9 mouse cellular contexts compared by ENCODE assay signal in genomic region chr6:67318451-67318850, GRCm38 (mm10). TPM values are rescaled to one million over a fixed set of nuclear protein-coding genes. Genes with fewer than 3 reads are reported as not detected.
DNase-seq lines count a peak whose midpoint lies in the region; ATAC-seq and TF ChIP-seq lines count a peak whose summit lies in the region.
"Had no signal": no experiment of that assay in that cellular context is flagged by ENCODE, and none has a peak within 500 bp of the region (broad histone marks: within the 10 kb centered on the region; RNA-seq: fewer than 3 reads in every experiment).

No protein-coding gene starts in this region.

- in situ Hi-C loops in Patski (cut with MboI; ENCODE audit: low pct_unique_long_range_greater_than_20kb) = loop anchor here (25.0 kb wide), 1 partner anchor 131 kb away; no protein-coding TSS in a partner anchor

- H3K9ac ChIP-seq in forebrain, embryonic 15.5 days (replicated peaks) = no peak overlapping the region
- H3K9ac ChIP-seq: limb, embryonic 12.5 days had no signal

- DNase-seq in Patski (ENCODE audit: low read depth, low spot score) = no peak
- DNase-seq in cerebellum, adult 11 months = peak; percentile 27
- peak; percentile 81 for DNase-seq in heart, postnatal 4 days
- peak; percentile 27 for DNase-seq in layer of hippocampus, adult 9-11 months
- DNase-seq in lung, postnatal 25 days (ENCODE audit: low spot score) = peak; percentile 58
- peak; percentile 53 to 60 for DNase-seq in right cerebral cortex, postnatal 36 days (ENCODE audit: low spot score in 2 of 2)
- DNase-seq in urinary bladder, postnatal 25 days (ENCODE audit: low spot score) = peak; percentile 73

- H3K4me2 ChIP-seq in forebrain, embryonic 15.5 days (replicated peaks) = no peak overlapping the region
- H3K4me2 ChIP-seq: limb, embryonic 12.5 days had no signal

- peak; percentile 60 for TF ChIP-seq CTCF in Patski (IDR thresholded peaks at IDR 0.05)

- POLR2A ChIA-PET in Patski (lab: Charles Lee) = no interaction called here

- no peaks in the 10 kb centered on the region for H3K27me3 ChIP-seq in Patski
- no peaks in the 10 kb centered on the region for H3K27me3 ChIP-seq in forebrain, embryonic 15.5 days
- H3K27me3 ChIP-seq: limb, embryonic 12.5 days had no signal

- no peaks in the 10 kb centered on the region for H3K9me3 ChIP-seq in forebrain, embryonic 15.5 days
- H3K9me3 ChIP-seq: limb, embryonic 12.5 days had no signal

- no peak overlapping the region for H3K4me3 ChIP-seq in forebrain, embryonic 15.5 days
- H3K4me3 ChIP-seq: limb, embryonic 12.5 days had no signal

- no peak for ATAC-seq in Patski
- peak; percentile 86 for ATAC-seq in forebrain, embryonic 15.5 days (replicated peaks)

- 0 out of 2 replicates have a peak overlapping the region, but pooled peaks have one; percentile 54 for H3K27ac ChIP-seq in forebrain, embryonic 15.5 days (replicated peaks)
- H3K27ac ChIP-seq: limb, embryonic 12.5 days had no signal

- WGBS in forebrain, embryonic 15.5 days = 33% methylated on average over 10 of the region's 10 CpGs

- CTCF ChIA-PET in Patski (lab: Charles Lee) = interaction anchor here (0.8 to 2.3 kb wide), 7 partner anchors 11 to 149 kb away, joined by 3 to 14 read pairs (median 4); no protein-coding TSS in a partner anchor

- H3K36me3 ChIP-seq in forebrain, embryonic 15.5 days = no peaks in the 10 kb centered on the region
- H3K36me3 ChIP-seq: limb, embryonic 12.5 days had no signal

- peaks cover 3% of the 10 kb centered on the region; the same call in 1 of the 2 replicates for H3K4me1 ChIP-seq in forebrain, embryonic 15.5 days
- H3K4me1 ChIP-seq: limb, embryonic 12.5 days had no signal

RNA-seq across cellular contexts. Expression of gene Il12rb2, which starts 57.5 kb away (rescaled TPM):
- not detected for polyA plus RNA-seq in Patski (2021)
- 0.10 TPM in 1 of 2 replicates, not detected in the other for polyA plus RNA-seq in forebrain, embryonic 15.5 days (2015; fragmentation: Nextera tagmentation; extraction: Ambion mirVana)
- total RNA-seq in heart, postnatal 4 days (2021) = under 1 TPM in 1 of 2 experiments, not detected in 1; 0.18 TPM
- polyA plus RNA-seq: limb, embryonic 12.5 days had no signal
